Mouse (Mus musculus) MEL (cell line): ENCODE measurements at regions not wholly inside any gene's neighbourhood (a gene's known extent, or its start where the extent isn't known, plus 50 kb on each side); places are given as distances from the start of the nearest gene placed in this dataset.

ENCODE experiments used
- DNase-seq: peaks from one replicate; pipeline ENCODE4 v3.0.0; 2011; ENCODE audit warnings: low read depth, low spot score
- H3K27ac ChIP-seq: 2 replicates; pipeline ENCODE4 v1.5.1; 2012; ENCODE audit warnings: low read depth, mild to moderate bottlenecking, control low read depth, low read length, moderate library complexity; ENCODE audit not compliant: control insufficient read depth
- H3K27me3 ChIP-seq, 2 experiments: fragments of 150-350 bp in 1 of 2; sonication (generic) in 1 of 2; 2 replicates each; pipeline ENCODE4 v1.6.1; 2012; ENCODE audit warnings: low read length in 2 of 2, mild to moderate bottlenecking in 2 of 2, improper control_type of control experiment in 1 of 2, moderate library complexity in 1 of 2; ENCODE audit not compliant: insufficient read depth in 2 of 2, control insufficient read depth in 1 of 2
- H3K36me3 ChIP-seq, 2 experiments: 2 replicates each; pipeline ENCODE4 v1.6.1; 2012 to 2014; ENCODE audit warnings: low read length in 2 of 2, improper control_type of control experiment in 1 of 2, inconsistent platforms in 1 of 2, mild to moderate bottlenecking in 1 of 2; ENCODE audit not compliant: insufficient read depth in 2 of 2, control insufficient read depth in 1 of 2
- H3K4me1 ChIP-seq, 2 experiments: fragments of 150-350 bp in 1 of 2; sonication (generic) in 1 of 2; 2 replicates each; pipeline ENCODE4 v1.6.1; 2012; ENCODE audit warnings: low read length in 2 of 2, improper control_type of control experiment in 1 of 2, mild to moderate bottlenecking in 1 of 2; ENCODE audit not compliant: insufficient read depth in 2 of 2, control insufficient read depth in 1 of 2
- H3K4me3 ChIP-seq, 2 experiments: fragments of 150-350 bp in 1 of 2; sonication (generic) in 1 of 2; 2 replicates each; pipeline ENCODE4 v1.5.1; 2012; ENCODE audit warnings: low read depth in 2 of 2, low read length in 2 of 2, mild to moderate bottlenecking in 2 of 2, moderate library complexity in 2 of 2, control low read depth in 1 of 2, improper control_type of control experiment in 1 of 2; ENCODE audit not compliant: control insufficient read depth in 1 of 2, insufficient read depth in 1 of 2
- H3K79me2 ChIP-seq: 2 replicates; pipeline ENCODE4 v1.6.1; 2012; ENCODE audit warnings: mild to moderate bottlenecking, low read length, moderate library complexity; ENCODE audit not compliant: control insufficient read depth, poor library complexity, insufficient read depth
- H3K9ac ChIP-seq: 2 replicates; pipeline ENCODE4 v1.6.1; 2012; ENCODE audit warnings: low read depth, mild to moderate bottlenecking, control low read depth, low read length, moderate library complexity; ENCODE audit not compliant: control insufficient read depth, poor library complexity, severe bottlenecking
- H3K9me3 ChIP-seq: fragments of 150-350 bp; sonication (generic); replicated peaks from 2 replicates; pipeline ENCODE4 v1.6.1; 2012; ENCODE audit warnings: mild to moderate bottlenecking, low read length, improper control_type of control experiment, moderate library complexity; ENCODE audit not compliant: insufficient read depth
- CHD1 ChIP-seq: IDR thresholded peaks from 2 replicates; pipeline ENCODE4 v1.6.1; 2012; ENCODE audit warnings: low read depth, mild to moderate bottlenecking, inconsistent platforms, low read length, improper control_type of control experiment
- CHD2 ChIP-seq: IDR thresholded peaks from 2 replicates; pipeline ENCODE4 v1.6.1; 2011; ENCODE audit warnings: low read length, improper control_type of control experiment
- CTCF ChIP-seq, 3 experiments: IDR thresholded peaks in 2 of 3; conservative IDR thresholded peaks in 1 of 3; 2 replicates each; pipeline ENCODE4 v1.5.1; 2011 to 2012; ENCODE audit warnings: low read length in 3 of 3, low read depth in 2 of 3, mild to moderate bottlenecking in 2 of 3, improper control_type of control experiment in 1 of 3, inconsistent platforms in 1 of 3, mixed read lengths in 1 of 3, moderate library complexity in 1 of 3; ENCODE audit not compliant: control insufficient read depth in 1 of 3, insufficient read depth in 1 of 3, poor library complexity in 1 of 3, severe bottlenecking in 1 of 3
- E2F4 ChIP-seq: IDR thresholded peaks from 2 replicates; pipeline ENCODE4 v1.6.1; 2011; ENCODE audit warnings: low read depth, low read length, improper control_type of control experiment, borderline replicate concordance
- ELF1 ChIP-seq: IDR thresholded peaks from 2 replicates; pipeline ENCODE4 v1.6.1; 2014; ENCODE audit warnings: low read depth, mild to moderate bottlenecking, inconsistent platforms, low read length, improper control_type of control experiment, moderate library complexity
- JUND ChIP-seq: IDR thresholded peaks from 2 replicates; pipeline ENCODE4 v1.6.1; 2011; ENCODE audit warnings: low read depth, mild to moderate bottlenecking, improper control_type of control experiment, low read length
- MAZ ChIP-seq: IDR thresholded peaks from 2 replicates; pipeline ENCODE4 v1.6.1; 2012; ENCODE audit warnings: low read depth, mild to moderate bottlenecking, inconsistent platforms, low read length, improper control_type of control experiment
- MXI1 ChIP-seq: IDR thresholded peaks from 2 replicates; pipeline ENCODE4 v1.6.1; 2011; ENCODE audit warnings: mild to moderate bottlenecking, low read depth, low read length, improper control_type of control experiment
- MYC ChIP-seq: IDR thresholded peaks from 2 replicates; pipeline ENCODE4 v1.6.1; 2011; ENCODE audit warnings: low read depth, mild to moderate bottlenecking, low read length, improper control_type of control experiment, moderate library complexity
- NELFE ChIP-seq: IDR thresholded peaks from 2 replicates; pipeline ENCODE4 v1.6.1; 2011; ENCODE audit warnings: low read depth, low read length, improper control_type of control experiment
- NRF1 ChIP-seq: IDR thresholded peaks from 2 replicates; pipeline ENCODE4 v1.6.1; 2014; ENCODE audit warnings: low read depth, mild to moderate bottlenecking, inconsistent platforms, low read length, improper control_type of control experiment, moderate library complexity; ENCODE audit not compliant: poor library complexity, insufficient read depth, severe bottlenecking
- RCOR1 ChIP-seq: IDR thresholded peaks from 2 replicates; pipeline ENCODE4 v1.6.1; 2012; ENCODE audit warnings: low read depth, mild to moderate bottlenecking, inconsistent platforms, low read length, improper control_type of control experiment
- SIN3A ChIP-seq: IDR thresholded peaks from 2 replicates; pipeline ENCODE4 v1.6.1; 2012; ENCODE audit warnings: low read length, improper control_type of control experiment, inconsistent platforms
- TBP ChIP-seq: IDR thresholded peaks from 2 replicates; pipeline ENCODE4 v1.8.0; 2011; ENCODE audit warnings: low read depth, low read length, improper control_type of control experiment
- USF1 ChIP-seq: IDR thresholded peaks from 2 replicates; pipeline ENCODE4 v1.6.1; 2014; ENCODE audit warnings: low read depth, mild to moderate bottlenecking, inconsistent platforms, low read length, improper control_type of control experiment, moderate library complexity
- USF2 ChIP-seq, 2 experiments: IDR thresholded peaks; 2 replicates each; pipeline ENCODE4 v1.6.1; 2011 to 2012; ENCODE audit warnings: improper control_type of control experiment in 2 of 2, low read length in 2 of 2, borderline replicate concordance in 1 of 2, inconsistent platforms in 1 of 2, low read depth in 1 of 2, mild to moderate bottlenecking in 1 of 2; ENCODE audit not compliant: insufficient read depth in 1 of 2
- ZC3H11A ChIP-seq: IDR thresholded peaks from 2 replicates; pipeline ENCODE4 v1.6.1; 2012; ENCODE audit warnings: low read depth, mild to moderate bottlenecking, inconsistent platforms, low read length, improper control_type of control experiment
- ZKSCAN1 ChIP-seq: IDR thresholded peaks from 2 replicates; pipeline ENCODE4 v1.6.1; 2012; ENCODE audit warnings: low read depth, mild to moderate bottlenecking, inconsistent platforms, low read length, improper control_type of control experiment, moderate library complexity
- ZMIZ1 ChIP-seq: IDR thresholded peaks from 2 replicates; pipeline ENCODE4 v1.6.1; 2012; ENCODE audit warnings: low read depth, mild to moderate bottlenecking, inconsistent platforms, low read length, improper control_type of control experiment, moderate library complexity

DNA sequence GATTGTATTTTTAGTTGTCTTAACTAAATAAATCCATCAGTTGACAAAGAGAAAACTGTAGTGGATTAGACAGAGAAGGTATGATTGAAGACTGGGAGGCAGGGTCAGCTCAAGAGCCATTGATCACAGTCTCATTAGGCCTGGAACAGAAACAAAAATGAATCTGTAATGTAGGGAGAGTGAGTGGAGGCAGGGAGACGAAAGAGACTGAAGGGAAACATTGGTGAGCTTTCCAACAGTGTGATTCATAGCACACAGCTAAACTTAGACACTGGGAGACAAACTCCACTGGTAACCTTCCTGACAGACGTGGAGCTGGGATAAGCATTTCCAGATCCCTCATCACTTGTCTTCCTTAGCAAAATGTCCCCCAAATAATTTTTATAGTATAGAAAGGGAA lies 372.1 kb upstream of the Fam92a start:
- no peak overlapping the region for H3K27ac ChIP-seq
- H3K9me3 ChIP-seq, result no peaks in the 10 kb centered on the region
- H3K79me2 ChIP-seq, result no peaks in the 10 kb centered on the region
- no peaks in the 10 kb centered on the region for H3K36me3 ChIP-seq
- no peak for DNase-seq
- no peak overlapping the region for H3K4me3 ChIP-seq
- no peak overlapping the region for H3K9ac ChIP-seq
- no peaks in the 10 kb centered on the region for H3K27me3 ChIP-seq
- no peaks in the 10 kb centered on the region for H3K4me1 ChIP-seq
- TF ChIP-seq ELF1 (no peak), USF1 (no peak), CTCF (IDR thresholded peaks at IDR 0.05 in 2 of 3, conservative IDR thresholded peaks at IDR 0.05 in 1 of 3; ENCODE audit: control insufficient read depth in 1 of 3, insufficient read depth in 1 of 3, low read depth in 2 of 3, low read length in 3 of 3, poor library complexity in 1 of 3, severe bottlenecking in 1 of 3) (no peak), JUND (no peak), SIN3A (no peak), MAZ (no peak), ZMIZ1 (no peak), CHD1 (no peak)

- TF ChIP-seq ELF1 (no peak), ZKSCAN1 (no peak), NELFE (no peak), CHD2 (no peak), USF2 (IDR thresholded peaks at IDR 0.05; ENCODE audit: borderline replicate concordance in 1 of 2, insufficient read depth in 1 of 2, low read depth in 1 of 2, low read length in 2 of 2) (no peak), RCOR1 (no peak), ZC3H11A (no peak), E2F4 (no peak), JUND (no peak), TBP (no peak)
- no peaks in the 10 kb centered on the region for H3K27me3 ChIP-seq
- H3K27ac ChIP-seq, result no peak overlapping the region
- no peak overlapping the region for H3K9ac ChIP-seq
- no peaks in the 10 kb centered on the region for H3K4me1 ChIP-seq
- H3K4me3 ChIP-seq, result no peak overlapping the region
- no peaks in the 10 kb centered on the region for H3K79me2 ChIP-seq
- no peak for DNase-seq
- no peaks in the 10 kb centered on the region for H3K9me3 ChIP-seq
- H3K36me3 ChIP-seq, result no peaks in the 10 kb centered on the region
Measured at GRCm38 (mm10) chr4:12541508-12541907, 369.7 kb upstream of the Fam92a start.

- no peak for TF ChIP-seq NRF1
- TF ChIP-seq MYC, result no peak
- no peak for TF ChIP-seq USF1
- no peak for TF ChIP-seq ZKSCAN1
- no peak for TF ChIP-seq MXI1
- no peak overlapping the region for H3K9ac ChIP-seq
- H3K9me3 ChIP-seq, result no peaks in the 10 kb centered on the region
- H3K79me2 ChIP-seq, result no peaks in the 10 kb centered on the region
- H3K4me3 ChIP-seq, result no peak overlapping the region
- no peaks in the 10 kb centered on the region for H3K36me3 ChIP-seq
- H3K27me3 ChIP-seq, result no peaks in the 10 kb centered on the region
- no peaks in the 10 kb centered on the region for H3K4me1 ChIP-seq
- no peak overlapping the region for H3K27ac ChIP-seq
- DNase-seq, result no peak
Measured at GRCm38 (mm10) chr4:12539184-12539791, 367.5 kb upstream of the Fam92a start.
